Mouse (Mus musculus) thymus, adult 2 months (tissue): Measurements from ENCODE around the gene Kmt2d.

Source experiments
- CTCF ChIP-seq: fragments of 200-500 bp; IDR thresholded peaks from 2 replicates; pipeline ENCODE4 v1.5.1; 2012; ENCODE audit warnings: mild to moderate bottlenecking, control low read depth, low read length, moderate library complexity, borderline replicate concordance; ENCODE audit not compliant: control insufficient read depth, poor library complexity, insufficient read depth; ENCODE audit errors: extremely low read depth
- POLR2A ChIP-seq: fragments of 200-500 bp; IDR thresholded peaks from 2 replicates; pipeline ENCODE4 v1.6.1; 2012; ENCODE audit warnings: mild to moderate bottlenecking, low read length, control low read depth, moderate library complexity; ENCODE audit not compliant: control insufficient read depth, poor library complexity, insufficient read depth; ENCODE audit errors: extremely low read depth

DNA sequence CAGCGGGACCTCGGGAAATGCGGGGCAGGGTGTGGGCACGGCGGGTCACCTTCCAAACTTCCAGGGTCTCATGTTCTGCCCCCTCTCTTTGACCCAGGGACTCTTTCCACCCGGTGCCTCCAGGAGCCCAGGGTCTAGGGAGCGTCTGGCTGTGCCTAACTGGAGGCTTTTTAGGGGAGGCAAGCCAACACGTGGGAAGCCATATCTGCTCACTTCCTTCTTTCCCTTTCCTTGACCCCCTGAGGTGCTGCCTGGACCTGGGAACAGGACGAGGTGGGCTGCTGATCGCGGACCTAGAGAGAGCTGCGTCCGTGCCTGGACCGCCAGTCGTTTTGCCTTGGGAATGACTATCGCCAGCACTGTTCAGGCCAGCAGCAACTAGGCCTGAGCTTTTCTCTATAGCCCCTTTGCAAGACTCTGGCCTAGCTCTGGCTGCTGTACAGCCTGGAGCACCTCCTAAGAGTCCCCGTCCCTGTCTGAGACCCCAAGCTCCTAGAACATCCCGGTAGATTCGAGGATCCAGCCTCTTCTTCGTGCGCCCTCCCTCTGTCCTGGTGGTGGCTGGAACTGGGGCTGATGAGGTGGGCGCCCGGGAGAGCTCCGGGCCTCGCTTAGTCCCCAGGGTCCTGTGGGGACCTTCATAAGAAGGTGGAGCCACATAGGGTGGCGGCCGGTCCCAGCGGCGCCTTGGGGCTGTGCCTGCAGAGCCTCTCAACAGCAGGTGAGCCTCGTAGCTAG is 64.8 kb downstream of the Kmt2d start:
- no peak for TF ChIP-seq CTCF
- TF ChIP-seq POLR2A, result no peak
